Mouse (Mus musculus): ENCODE measurements around the gene Iscu. TPM values are rescaled to one million over a fixed set of nuclear protein-coding genes. Genes with fewer than 3 reads are reported as not detected.
"Not testable (repeated sequence)": the region's sequence is repeated elsewhere in the genome, so short reads cannot be mapped to it uniquely, and the experiment has no call there.

Gene Iscu
- polyA plus RNA-seq, 1 experiment from 2014 or later: 112 TPM

DNA sequence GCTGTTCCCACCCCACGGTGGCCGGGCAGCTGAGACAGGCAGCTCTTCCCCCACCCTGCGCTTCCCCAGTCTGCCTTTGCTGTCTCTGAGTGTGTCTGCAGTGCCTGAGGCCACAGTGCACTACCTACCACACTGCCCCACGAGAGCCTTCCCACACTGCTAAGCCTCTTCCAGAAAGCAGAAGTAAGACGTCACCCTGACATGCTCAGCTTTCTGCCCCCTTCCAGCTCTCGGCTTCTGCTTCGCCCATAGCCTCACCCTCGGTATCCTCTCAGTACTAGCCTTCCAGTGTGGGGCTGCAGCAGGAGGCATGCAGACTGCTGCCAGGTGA, 4.3 kb downstream of the Iscu start:
- H3K9me3 ChIP-seq (ENCODE audit: control insufficient read depth, low read length): no peaks in the 10 kb centered on the region
- ATAC-seq (ENCODE audit: insufficient number of reproducible peaks, low FRiP score, low TSS enrichment, low read depth): no peak
- H3K9ac ChIP-seq (ENCODE audit: low read length): no peak overlapping the region
- peaks cover 6% of the 10 kb centered on the region; the same call in 1 of the 2 replicates for H3K36me3 ChIP-seq (ENCODE audit: control insufficient read depth, insufficient read depth, low read length)
- WGBS: 93% methylated on average over 8 of the region's 8 CpGs
- H3K4me2 ChIP-seq (ENCODE audit: low read depth, severe bottlenecking): no peak overlapping the region
- no peak overlapping the region for H3K4me3 ChIP-seq (ENCODE audit: low read depth, low read length)
- no peak overlapping the region for H3K27ac ChIP-seq (replicated peaks; ENCODE audit: low read depth, low read length)
- no peaks in the 10 kb centered on the region for H3K27me3 ChIP-seq (ENCODE audit: control insufficient read depth, insufficient read depth, low read length)
- H3K4me1 ChIP-seq (ENCODE audit: control insufficient read depth, insufficient read depth, low read length): peaks cover 6% of the 10 kb centered on the region; the same call in 1 of the 2 replicates
- DNase-seq (ENCODE audit: low spot score): no peak

DNA sequence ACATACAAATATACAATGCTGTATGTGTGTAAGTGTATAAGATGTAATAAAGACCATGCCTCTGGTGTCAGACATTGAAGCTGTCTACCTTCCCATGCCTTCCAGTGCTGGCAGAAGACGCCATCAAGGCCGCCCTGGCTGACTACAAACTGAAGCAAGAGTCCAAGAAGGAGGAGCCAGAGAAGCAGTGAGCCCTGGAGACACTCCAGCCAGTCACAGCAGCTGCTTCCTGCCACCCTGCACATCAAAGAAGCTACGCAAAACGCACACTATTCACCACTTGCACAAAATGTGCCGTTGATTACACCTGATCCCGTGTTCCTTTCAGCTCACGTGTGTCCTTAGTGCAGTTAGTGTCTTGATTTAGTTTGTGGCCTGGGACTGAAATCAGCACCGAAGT, 5.2 kb downstream of the Iscu start:
- H3K27me3 ChIP-seq (ENCODE audit: control insufficient read depth, insufficient read depth, low read length); H3K4me3 ChIP-seq (ENCODE audit: low read depth, low read length); H3K4me1 ChIP-seq (ENCODE audit: control insufficient read depth, insufficient read depth, low read length); DNase-seq (ENCODE audit: low spot score); H3K36me3 ChIP-seq (ENCODE audit: control insufficient read depth, insufficient read depth, low read length); ATAC-seq (ENCODE audit: insufficient number of reproducible peaks, low FRiP score, low TSS enrichment, low read depth); H3K9me3 ChIP-seq (ENCODE audit: control insufficient read depth, low read length); H3K27ac ChIP-seq (replicated peaks; ENCODE audit: low read depth, low read length); H3K4me2 ChIP-seq (ENCODE audit: low read depth, severe bottlenecking); H3K9ac ChIP-seq (ENCODE audit: low read length): not testable (repeated sequence)
- WGBS: 90% methylated on average over 8 of the region's 8 CpGs

DNA sequence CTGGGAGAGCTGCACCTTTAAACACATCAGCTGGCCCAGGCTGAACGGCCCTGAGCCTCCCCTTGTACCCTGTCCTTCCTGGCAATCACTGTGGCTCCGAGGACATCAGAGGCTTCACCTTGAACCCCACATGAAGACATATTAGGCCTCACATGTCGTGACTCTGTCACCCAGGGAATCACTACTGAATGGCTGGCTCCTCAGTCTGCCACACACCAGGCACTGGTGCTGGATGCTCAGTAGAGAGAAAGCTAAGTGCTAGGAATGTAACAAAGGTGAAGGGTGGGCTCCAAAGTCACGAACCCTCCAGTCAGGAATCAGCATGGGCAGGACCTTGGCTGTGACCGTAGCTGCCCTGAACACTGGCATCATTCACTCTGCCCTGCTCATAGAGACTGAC, 7.0 kb downstream of the Iscu start:
- Histone ChIP-seq H3K27me3 (ENCODE audit: control insufficient read depth, insufficient read depth, low read length) (no peaks in the 10 kb centered on the region), H3K36me3 (ENCODE audit: control insufficient read depth, insufficient read depth, low read length) (peaks cover 6% of the 10 kb centered on the region; the same call in 1 of the 2 replicates), H3K4me1 (ENCODE audit: control insufficient read depth, insufficient read depth, low read length) (peaks cover 20% of the 10 kb centered on the region), H3K4me2 (ENCODE audit: low read depth, severe bottlenecking) (no peak overlapping the region), H3K9me3 (ENCODE audit: control insufficient read depth, low read length) (no peaks in the 10 kb centered on the region), H3K4me3 (ENCODE audit: low read depth, low read length) (no peak overlapping the region), H3K9ac (ENCODE audit: low read length) (no peak overlapping the region), H3K27ac (replicated peaks; ENCODE audit: low read depth, low read length) (no peak overlapping the region)
- ATAC-seq (ENCODE audit: insufficient number of reproducible peaks, low FRiP score, low TSS enrichment, low read depth) (no peak), DNase-seq (ENCODE audit: low spot score) (no peak)
- 76% methylated on average over 5 of the region's 5 CpGs for WGBS

DNA sequence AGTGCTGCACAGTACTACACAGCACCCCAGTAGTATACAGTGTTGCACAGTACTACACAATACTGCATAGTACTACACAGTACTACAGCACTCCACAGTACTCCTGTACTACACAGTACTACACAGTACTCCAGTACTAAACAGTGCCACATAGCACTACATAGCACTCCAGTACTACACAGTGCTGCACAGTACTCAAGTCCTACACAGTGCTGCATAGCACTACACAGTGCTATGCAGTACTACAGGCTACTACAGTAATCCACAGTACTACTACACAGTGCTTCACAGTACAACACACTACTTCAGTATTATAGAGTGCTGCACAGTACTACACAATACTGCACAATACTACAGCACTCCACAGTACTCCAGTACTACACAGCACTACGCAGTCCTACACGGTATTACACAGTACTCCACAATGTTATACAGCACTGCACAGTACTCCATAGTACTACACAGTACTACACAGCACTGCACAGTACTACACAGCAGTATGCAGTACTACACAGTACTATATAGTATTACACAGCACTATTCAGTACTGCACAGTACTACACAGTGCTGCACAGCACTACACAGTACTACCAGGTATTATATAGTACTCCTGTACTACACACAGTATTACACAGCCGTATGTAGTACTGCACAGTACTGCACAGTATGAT, 7.7 kb downstream of the Iscu start:
- Histone ChIP-seq H3K4me2 (ENCODE audit: low read depth, severe bottlenecking) (no peak overlapping the region), H3K27me3 (ENCODE audit: control insufficient read depth, insufficient read depth, low read length) (no peaks in the 10 kb centered on the region), H3K36me3 (ENCODE audit: control insufficient read depth, insufficient read depth, low read length) (peaks cover 2% of the 10 kb centered on the region; the same call in 1 of the 2 replicates), H3K4me3 (ENCODE audit: low read depth, low read length) (no peak overlapping the region), H3K4me1 (ENCODE audit: control insufficient read depth, insufficient read depth, low read length) (peaks cover 23% of the 10 kb centered on the region), H3K27ac (replicated peaks; ENCODE audit: low read depth, low read length) (no peak overlapping the region), H3K9me3 (ENCODE audit: control insufficient read depth, low read length) (no peaks in the 10 kb centered on the region), H3K9ac (ENCODE audit: low read length) (no peak overlapping the region)
- peak; percentile 23; the same call in 1 of the 2 replicates for ATAC-seq (ENCODE audit: insufficient number of reproducible peaks, low FRiP score, low TSS enrichment, low read depth)
- WGBS: 96% methylated on average over 3 of the region's 3 CpGs
- no peak for DNase-seq (ENCODE audit: low spot score)

DNA sequence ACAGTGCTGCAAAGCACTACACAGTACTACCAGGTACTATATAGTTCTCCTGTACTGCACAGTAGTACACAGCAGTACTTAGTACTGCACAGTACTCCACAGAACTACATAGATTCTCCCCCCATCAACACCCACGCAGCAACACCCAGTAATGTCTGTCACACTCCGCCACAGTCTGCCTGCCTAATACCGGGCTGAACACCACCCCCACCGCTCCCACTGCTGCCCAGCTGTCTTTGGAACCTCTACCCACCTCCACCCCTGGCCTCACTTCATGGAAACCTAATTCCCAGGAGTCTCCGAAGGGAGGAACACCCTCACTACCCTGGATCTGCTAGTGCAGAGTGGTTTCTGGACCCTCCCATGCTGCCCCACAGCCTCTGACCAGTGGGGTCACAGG, 8.2 kb downstream of the Iscu start:
- no peak overlapping the region for H3K9ac ChIP-seq (ENCODE audit: low read length)
- ATAC-seq (ENCODE audit: insufficient number of reproducible peaks, low FRiP score, low TSS enrichment, low read depth): no peak
- peak overlapping the region; percentile 42; the same call in 1 of the 2 replicates for H3K27ac ChIP-seq (replicated peaks; ENCODE audit: low read depth, low read length)

DNA sequence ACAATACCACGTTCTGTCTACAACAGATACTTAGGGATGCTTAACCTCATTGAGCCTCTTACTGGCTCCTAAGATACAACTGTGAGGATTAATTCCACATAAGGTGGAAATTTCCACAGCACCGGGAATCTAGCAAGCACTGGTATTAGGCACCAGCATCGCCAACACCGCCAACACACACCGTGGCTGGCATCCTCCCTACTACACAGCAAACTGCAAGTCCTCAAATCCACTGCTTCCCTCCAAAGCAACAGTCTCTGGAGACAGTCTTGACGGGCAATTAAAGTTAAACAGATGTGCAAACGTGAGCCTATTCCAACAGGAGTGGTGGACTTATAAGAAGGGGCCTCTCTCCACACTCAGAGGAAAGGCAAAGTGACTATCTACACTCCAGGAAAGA, 8.7 kb downstream of the Iscu start:
- DNase-seq (ENCODE audit: low spot score): no peak
- no peaks in the 10 kb centered on the region for H3K9me3 ChIP-seq (ENCODE audit: control insufficient read depth, low read length)
- no peaks in the 10 kb centered on the region for H3K27me3 ChIP-seq (ENCODE audit: control insufficient read depth, insufficient read depth, low read length)
- ATAC-seq (ENCODE audit: insufficient number of reproducible peaks, low FRiP score, low TSS enrichment, low read depth): no peak
- no peak overlapping the region for H3K9ac ChIP-seq (ENCODE audit: low read length)
- peak overlapping the region; percentile 42; the same call in 1 of the 2 replicates for H3K27ac ChIP-seq (replicated peaks; ENCODE audit: low read depth, low read length)
- H3K4me1 ChIP-seq (ENCODE audit: control insufficient read depth, insufficient read depth, low read length): peaks cover 23% of the 10 kb centered on the region
- no peak overlapping the region for H3K4me2 ChIP-seq (ENCODE audit: low read depth, severe bottlenecking)
- H3K4me3 ChIP-seq (ENCODE audit: low read depth, low read length): no peak overlapping the region
- no peaks in the 10 kb centered on the region; the same call in 1 of the 2 replicates for H3K36me3 ChIP-seq (ENCODE audit: control insufficient read depth, insufficient read depth, low read length)
- 64% methylated on average over 7 of the region's 7 CpGs for WGBS

More for the DNA sequence above, 8.2 kb downstream of the Iscu start:
- Histone ChIP-seq H3K4me2 (ENCODE audit: low read depth, severe bottlenecking) (no peak overlapping the region), H3K4me3 (ENCODE audit: low read depth, low read length) (no peak overlapping the region), H3K36me3 (ENCODE audit: control insufficient read depth, insufficient read depth, low read length) (peaks cover 1% of the 10 kb centered on the region; the same call in 1 of the 2 replicates), H3K9me3 (ENCODE audit: control insufficient read depth, low read length) (no peaks in the 10 kb centered on the region), H3K4me1 (ENCODE audit: control insufficient read depth, insufficient read depth, low read length) (peaks cover 23% of the 10 kb centered on the region), H3K27me3 (ENCODE audit: control insufficient read depth, insufficient read depth, low read length) (no peaks in the 10 kb centered on the region)
- DNase-seq (ENCODE audit: low spot score): no peak
- WGBS: 84% methylated on average over 5 of the region's 5 CpGs

DNA sequence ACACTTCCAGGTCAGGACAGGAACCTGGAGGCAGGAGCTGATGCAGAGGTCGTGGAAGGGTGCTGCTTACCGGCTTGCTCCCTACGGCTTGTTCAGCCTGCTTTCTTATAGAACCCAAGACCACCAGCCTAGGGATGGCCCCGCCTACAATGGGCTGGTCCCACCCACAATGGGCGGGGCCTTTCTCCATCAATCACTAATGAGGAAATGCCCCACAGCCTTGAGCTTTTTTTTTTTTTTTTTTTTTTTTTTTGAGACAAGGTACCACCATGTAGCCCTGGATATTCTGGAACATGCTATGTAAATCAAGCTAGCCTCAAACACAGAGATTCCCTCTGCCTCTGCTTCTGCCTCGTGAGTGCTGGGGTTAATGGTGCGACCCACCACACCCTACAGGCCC, 9.3 kb downstream of the Iscu start:
- no peak overlapping the region for H3K4me3 ChIP-seq (ENCODE audit: low read depth, low read length)
- H3K9me3 ChIP-seq (ENCODE audit: control insufficient read depth, low read length): no peaks in the 10 kb centered on the region
- H3K9ac ChIP-seq (ENCODE audit: low read length): no peak overlapping the region
- DNase-seq (ENCODE audit: low spot score): no peak
- 82% methylated on average over 7 of the region's 7 CpGs for WGBS
- no peak for ATAC-seq (ENCODE audit: insufficient number of reproducible peaks, low FRiP score, low TSS enrichment, low read depth)
- no peaks in the 10 kb centered on the region; the same call in 1 of the 2 replicates for H3K36me3 ChIP-seq (ENCODE audit: control insufficient read depth, insufficient read depth, low read length)
- H3K27me3 ChIP-seq (ENCODE audit: control insufficient read depth, insufficient read depth, low read length): no peaks in the 10 kb centered on the region
- H3K27ac ChIP-seq (replicated peaks; ENCODE audit: low read depth, low read length): no peak overlapping the region
- no peak overlapping the region for H3K4me2 ChIP-seq (ENCODE audit: low read depth, severe bottlenecking)
- peaks cover 23% of the 10 kb centered on the region for H3K4me1 ChIP-seq (ENCODE audit: control insufficient read depth, insufficient read depth, low read length)

DNA sequence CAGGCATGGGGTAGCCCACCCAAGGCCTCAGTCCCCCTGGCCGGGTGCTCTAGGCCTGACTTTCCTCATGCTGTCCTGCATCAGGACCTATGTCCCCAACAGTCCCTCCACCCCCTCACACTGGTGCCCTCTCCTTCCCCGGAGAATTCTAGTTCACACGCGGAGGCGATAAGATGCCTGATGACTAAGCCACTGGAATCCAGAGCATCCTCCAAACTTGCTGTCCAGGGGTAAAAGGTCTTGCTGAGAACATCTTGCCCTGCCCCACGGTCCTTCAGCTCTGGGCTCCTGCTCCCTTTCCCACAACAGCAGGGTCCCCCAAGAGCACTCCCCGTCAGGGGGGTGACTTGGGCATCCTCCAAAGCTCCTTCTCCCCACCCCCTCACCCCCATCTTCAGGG, 10.1 kb downstream of the Iscu start:
- H3K27ac ChIP-seq (replicated peaks; ENCODE audit: low read depth, low read length): no peak overlapping the region; the same call in 1 of the 2 replicates
- no peak overlapping the region for H3K9ac ChIP-seq (ENCODE audit: low read length)
- WGBS: 87% methylated on average over 7 of the region's 7 CpGs
- H3K27me3 ChIP-seq (ENCODE audit: control insufficient read depth, insufficient read depth, low read length): no peaks in the 10 kb centered on the region
- peaks cover 26% of the 10 kb centered on the region for H3K4me1 ChIP-seq (ENCODE audit: control insufficient read depth, insufficient read depth, low read length)
- H3K4me3 ChIP-seq (ENCODE audit: low read depth, low read length): no peak overlapping the region
- H3K36me3 ChIP-seq (ENCODE audit: control insufficient read depth, insufficient read depth, low read length): no peaks in the 10 kb centered on the region; the same call in 1 of the 2 replicates
- ATAC-seq (ENCODE audit: insufficient number of reproducible peaks, low FRiP score, low TSS enrichment, low read depth) (no peak), DNase-seq (ENCODE audit: low spot score) (no peak)
- H3K4me2 ChIP-seq (ENCODE audit: low read depth, severe bottlenecking): no peak overlapping the region
- no peaks in the 10 kb centered on the region for H3K9me3 ChIP-seq (ENCODE audit: control insufficient read depth, low read length)

Data from limb, embryonic 11.5 days (tissue).